Mouse (Mus musculus): Measurements from ENCODE around the gene Slc25a30.
"Not testable (repeated sequence)": the region's sequence is repeated elsewhere in the genome, so short reads cannot be mapped to it uniquely, and the experiment has no call there.

- TF ChIP-seq CTCF (IDR thresholded peaks at IDR 0.05 in 2 of 3, conservative IDR thresholded peaks at IDR 0.05 in 1 of 3; ENCODE audit: control insufficient read depth in 1 of 3, insufficient read depth in 1 of 3, low read depth in 2 of 3, low read length in 3 of 3, poor library complexity in 1 of 3, severe bottlenecking in 1 of 3); MXI1 (IDR thresholded peaks at IDR 0.05; ENCODE audit: low read depth, low read length); ZC3H11A (IDR thresholded peaks at IDR 0.05; ENCODE audit: low read depth, low read length): not testable (repeated sequence)
Measured at GRCm38 (mm10) chr14:75772407-75772806, 14.4 kb downstream of the Slc25a30 start.
